20 mouse cellular contexts compared by ENCODE assay signal in the genomic region with DNA sequence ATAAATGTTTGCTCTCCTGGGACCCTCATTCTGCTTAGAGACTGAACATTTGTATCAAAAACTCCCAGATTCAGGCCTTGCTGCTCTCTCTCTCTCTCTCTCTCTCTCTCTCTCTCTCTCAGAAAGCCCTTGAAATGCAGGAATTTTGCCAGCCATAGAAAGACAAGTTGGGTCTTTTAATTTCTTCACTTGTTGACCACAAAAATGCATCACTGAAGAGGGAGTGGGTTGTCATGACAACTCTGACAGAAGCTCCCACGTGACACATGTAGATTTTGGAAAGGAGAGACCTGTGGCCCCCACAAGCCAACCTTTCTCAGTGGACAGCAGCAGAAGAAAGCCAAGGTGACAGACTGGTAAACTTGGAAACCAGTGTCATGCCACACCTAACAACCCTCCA. TPM values are rescaled to one million over a fixed set of nuclear protein-coding genes. Genes with fewer than 3 reads are reported as not detected.
DNase-seq lines count a peak whose midpoint lies in the region; ATAC-seq and TF ChIP-seq lines count a peak whose summit lies in the region.
"Had no signal": no experiment of that assay in that cellular context is flagged by ENCODE, and none has a peak within 500 bp of the region (broad histone marks: within the 10 kb centered on the region; RNA-seq: fewer than 3 reads in every experiment).

No protein-coding gene starts in this region.

- TF ChIP-seq CTCF in lung, postnatal 0 days (IDR thresholded peaks at IDR 0.05) = no peak

- H3K4me2 ChIP-seq in embryonic facial prominence, embryonic 14.5 days (ENCODE audit: low read depth, low read length) = no peak overlapping the region
- no peak overlapping the region for H3K4me2 ChIP-seq in lung, postnatal 0 days (replicated peaks; ENCODE audit: low read depth, low read length)
- H3K4me2 ChIP-seq: forebrain, embryonic 15.5 days; heart, embryonic 13.5 days; hindbrain, embryonic 12.5 days had no signal

- TF ChIP-seq EP300 in lung, postnatal 0 days (IDR thresholded peaks at IDR 0.05) = no peak

- no peak for ATAC-seq in embryonic facial prominence, embryonic 14.5 days (ENCODE audit: low read depth)
- ATAC-seq in lung, postnatal 0 days = no peak; the same call in 1 of the 2 replicates
- ATAC-seq: activated CD4-positive, CD25-positive, alpha-beta regulatory T cell, adult 4 months; forebrain, embryonic 15.5 days; hindbrain, embryonic 16.5 days; inflammation-experienced regulatory T-cells, adult 6 months had no signal

- peaks cover 4% of the 10 kb centered on the region; the same call in 1 of the 2 replicates for H3K9me3 ChIP-seq in embryonic facial prominence, embryonic 14.5 days (ENCODE audit: control insufficient read depth, low read length)
- H3K9me3 ChIP-seq in embryonic facial prominence, embryonic 10.5 days = peaks cover 20% of the 10 kb centered on the region
- no peaks in the 10 kb centered on the region for H3K9me3 ChIP-seq in lung, postnatal 0 days (ENCODE audit: low read length)
- no peaks in the 10 kb centered on the region; the same call in 1 of the 2 replicates for H3K9me3 ChIP-seq in limb, embryonic 10.5 days (replicated peaks)
- H3K9me3 ChIP-seq: forebrain, embryonic 15.5 days had no signal

- no peak overlapping the region for H3K4me3 ChIP-seq in embryonic facial prominence, embryonic 14.5 days (ENCODE audit: low read depth, low read length)
- H3K4me3 ChIP-seq in embryonic facial prominence, embryonic 10.5 days = no peak overlapping the region
- H3K4me3 ChIP-seq in lung, postnatal 0 days (ENCODE audit: low read depth, low read length) = no peak overlapping the region
- H3K4me3 ChIP-seq in limb, embryonic 10.5 days = no peak overlapping the region
- H3K4me3 ChIP-seq: forebrain, embryonic 15.5 days; heart, embryonic 13.5 days; hindbrain, embryonic 12.5 days had no signal

- peak; percentile 26 for DNase-seq in embryonic facial prominence, embryonic 14.5 days (ENCODE audit: low spot score)
- DNase-seq in embryonic facial prominence, embryonic 10.5 days (ENCODE audit: low spot score) = no peak
- peak; percentile 57 for DNase-seq in lung, postnatal 0 days (ENCODE audit: low spot score)
- no peak for DNase-seq in lung, postnatal 25 days (ENCODE audit: low spot score)
- peak; percentile 23 for DNase-seq in NIH3T3 (ENCODE audit: low read depth)
- no peak for DNase-seq in adrenal gland, postnatal 10 days
- no peak for DNase-seq in limb, embryonic 10.5 days (ENCODE audit: low spot score)
- DNase-seq: adrenal gland, postnatal 25 days; cerebellum, adult 18-20 months; cerebellum, postnatal 10 days; gastrocnemius, postnatal 36 days; heart, adult 11 months; heart, postnatal 4 days had no signal

- 36% methylated on average over 1 of the region's 1 CpGs for WGBS in embryonic facial prominence, embryonic 14.5 days
- 72% methylated on average over 1 of the region's 1 CpGs for WGBS in embryonic facial prominence, embryonic 10.5 days
- WGBS in lung, postnatal 0 days = 50% methylated on average over 1 of the region's 1 CpGs
- WGBS in limb, embryonic 10.5 days = 63% methylated on average over 1 of the region's 1 CpGs

- no peak overlapping the region for H3K27ac ChIP-seq in embryonic facial prominence, embryonic 14.5 days (replicated peaks; ENCODE audit: low read depth, low read length)
- no peak overlapping the region for H3K27ac ChIP-seq in embryonic facial prominence, embryonic 10.5 days (replicated peaks)
- H3K27ac ChIP-seq in lung, postnatal 0 days (ENCODE audit: low read length) = no peak overlapping the region
- no peak overlapping the region for H3K27ac ChIP-seq in limb, embryonic 10.5 days
- H3K27ac ChIP-seq: forebrain, embryonic 15.5 days; heart, embryonic 13.5 days; hindbrain, embryonic 12.5 days had no signal

- H3K9ac ChIP-seq in embryonic facial prominence, embryonic 14.5 days (ENCODE audit: low read depth, low read length) = no peak overlapping the region
- no peak overlapping the region for H3K9ac ChIP-seq in lung, postnatal 0 days (replicated peaks; ENCODE audit: low read depth)
- H3K9ac ChIP-seq: forebrain, embryonic 15.5 days; heart, embryonic 13.5 days; hindbrain, embryonic 12.5 days had no signal

- H3K27me3 ChIP-seq in embryonic facial prominence, embryonic 14.5 days (replicated peaks; ENCODE audit: control insufficient read depth, insufficient read depth, low read length) = no peaks in the 10 kb centered on the region
- peaks cover 4% of the 10 kb centered on the region; the same call in 1 of the 2 replicates for H3K27me3 ChIP-seq in embryonic facial prominence, embryonic 10.5 days (replicated peaks; ENCODE audit: low read depth, poor library complexity, severe bottlenecking)
- no peaks in the 10 kb centered on the region for H3K27me3 ChIP-seq in lung, postnatal 0 days (replicated peaks; ENCODE audit: insufficient read depth, low read length)
- no peaks in the 10 kb centered on the region for H3K27me3 ChIP-seq in limb, embryonic 10.5 days (ENCODE audit: low read depth, poor library complexity, severe bottlenecking)
- H3K27me3 ChIP-seq: CH12.LX; forebrain, embryonic 15.5 days; heart, embryonic 13.5 days; hindbrain, embryonic 12.5 days had no signal

- no peaks in the 10 kb centered on the region for H3K4me1 ChIP-seq in embryonic facial prominence, embryonic 14.5 days (ENCODE audit: control insufficient read depth, insufficient read depth, low read length)
- H3K4me1 ChIP-seq in embryonic facial prominence, embryonic 10.5 days = peaks cover 9% of the 10 kb centered on the region; the same call in 1 of the 2 replicates
- H3K4me1 ChIP-seq in lung, postnatal 0 days (ENCODE audit: insufficient read depth, low read depth, low read length) = no peaks in the 10 kb centered on the region
- no peaks in the 10 kb centered on the region for H3K4me1 ChIP-seq in limb, embryonic 10.5 days
- H3K4me1 ChIP-seq: forebrain, embryonic 15.5 days; heart, embryonic 13.5 days had no signal

- H3K36me3 ChIP-seq in embryonic facial prominence, embryonic 14.5 days (ENCODE audit: control insufficient read depth, insufficient read depth, low read length) = no peaks in the 10 kb centered on the region
- no peaks in the 10 kb centered on the region for H3K36me3 ChIP-seq in embryonic facial prominence, embryonic 10.5 days (replicated peaks)
- no peaks in the 10 kb centered on the region for H3K36me3 ChIP-seq in lung, postnatal 0 days (ENCODE audit: insufficient read depth, low read length)
- H3K36me3 ChIP-seq in limb, embryonic 10.5 days = no peaks in the 10 kb centered on the region
- H3K36me3 ChIP-seq: forebrain, embryonic 15.5 days; heart, embryonic 13.5 days; hindbrain, embryonic 12.5 days had no signal

RNA-seq across cellular contexts. Expression of a gene that starts 11.1 kb away (rescaled TPM):
- polyA plus RNA-seq in embryonic facial prominence, embryonic 14.5 days (2014; fragmentation: Nextera tagmentation; extraction: Ambion mirVana) = 10.4 and 12.3 TPM in 2 replicates
- 2.8 and 3.3 TPM in 2 replicates for polyA plus RNA-seq in embryonic facial prominence, embryonic 10.5 days (2016; fragmentation: Nextera tagmentation; extraction: Ambion mirVana)
- polyA plus RNA-seq in lung, postnatal 0 days (2015; fragmentation: Nextera tagmentation; extraction: Ambion mirVana) = 15.2 and 22.9 TPM in 2 replicates
- 10 to 100 TPM; 45.4 to 48.2 TPM for total RNA-seq in adrenal gland, postnatal 10 days (2021)
- polyA plus RNA-seq in limb, embryonic 10.5 days (2016; fragmentation: Nextera tagmentation; extraction: Ambion mirVana) = 2.3 and 3.8 TPM in 2 replicates

Comparison
In these comparisons a context has a peak if more than half of its experiments do, and no peak if none do; other contexts are left out.
1. DNase-seq: peak in embryonic facial prominence, embryonic 14.5 days (single experiment), lung, postnatal 0 days (single experiment) and NIH3T3 (single experiment); none in embryonic facial prominence, embryonic 10.5 days (single experiment), lung, postnatal 25 days (single experiment), adrenal gland, postnatal 10 days (single experiment) and limb, embryonic 10.5 days (single experiment).